Mouse (Mus musculus): ENCODE measurements around the gene Atg13. TPM values are rescaled to one million over a fixed set of nuclear protein-coding genes. Genes with fewer than 3 reads are reported as not detected.

Atg13 gene
- total and polyA plus RNA-seq, 2 experiments from 2014 or later, result 28.9 to 29.8 TPM

- no peaks in the 10 kb centered on the region for H3K4me1 ChIP-seq (ENCODE audit: insufficient read depth)
- DNase-seq (no peak), ATAC-seq (no peak)
- H3K4me3 ChIP-seq (ENCODE audit: low read depth, low read length), result no peak overlapping the region
- TF ChIP-seq CTCF (IDR thresholded peaks at IDR 0.05; ENCODE audit: low read depth), result no peak
- no peaks in the 10 kb centered on the region for H3K27me3 ChIP-seq (ENCODE audit: insufficient read depth, low read length)
- no peak overlapping the region for H3K27ac ChIP-seq (ENCODE audit: low read depth, low read length)
- H3K36me3 ChIP-seq (ENCODE audit: insufficient read depth), result peaks cover 92% of the 10 kb centered on the region
- no peak overlapping the region for H3K9ac ChIP-seq
- H3K9me3 ChIP-seq (ENCODE audit: low read length), result no peaks in the 10 kb centered on the region
- 87% methylated on average over 2 of the region's 2 CpGs for WGBS
- no peak overlapping the region for H3K4me2 ChIP-seq (ENCODE audit: low read depth)
Measured at GRCm38 (mm10) chr2:91673587-91673986, 36.8 kb downstream of the Atg13 start.

- Histone ChIP-seq H3K9me3 (ENCODE audit: low read length) (no peaks in the 10 kb centered on the region), H3K4me1 (ENCODE audit: insufficient read depth) (no peaks in the 10 kb centered on the region), H3K9ac (no peak overlapping the region), H3K27me3 (ENCODE audit: insufficient read depth, low read length) (no peaks in the 10 kb centered on the region), H3K4me2 (ENCODE audit: low read depth) (no peak overlapping the region), H3K27ac (ENCODE audit: low read depth, low read length) (no peak overlapping the region), H3K36me3 (ENCODE audit: insufficient read depth) (peaks cover 83% of the 10 kb centered on the region), H3K4me3 (ENCODE audit: low read depth, low read length) (no peak overlapping the region)
- WGBS, result 94% methylated on average over 6 of the region's 6 CpGs
- no peak for DNase-seq
- no peak for ATAC-seq
- no peak for TF ChIP-seq CTCF (IDR thresholded peaks at IDR 0.05; ENCODE audit: low read depth)
Measured at GRCm38 (mm10) chr2:91670038-91670437, 40.3 kb downstream of the Atg13 start.

- DNase-seq (no peak), ATAC-seq (no peak)
- 95% methylated on average over 8 of the region's 8 CpGs for WGBS
- TF ChIP-seq CTCF (IDR thresholded peaks at IDR 0.05; ENCODE audit: low read depth), result no peak
- H3K9me3 ChIP-seq (ENCODE audit: low read length), result no peaks in the 10 kb centered on the region
- H3K4me1 ChIP-seq (ENCODE audit: insufficient read depth), result no peaks in the 10 kb centered on the region
- no peak overlapping the region for H3K4me3 ChIP-seq (ENCODE audit: low read depth, low read length)
- no peak overlapping the region for H3K4me2 ChIP-seq (ENCODE audit: low read depth)
- H3K36me3 ChIP-seq (ENCODE audit: insufficient read depth), result peaks cover 83% of the 10 kb centered on the region
- H3K27ac ChIP-seq (ENCODE audit: low read depth, low read length), result no peak overlapping the region
- H3K9ac ChIP-seq, result no peak overlapping the region
- no peaks in the 10 kb centered on the region for H3K27me3 ChIP-seq (ENCODE audit: insufficient read depth, low read length)
Measured at GRCm38 (mm10) chr2:91669326-91669725, 41.0 kb downstream of the Atg13 start.

GRCm38 (mm10) chr2:91667747-91668146 is 42.6 kb downstream of the Atg13 start:
- Histone ChIP-seq H3K4me1 (ENCODE audit: insufficient read depth) (no peaks in the 10 kb centered on the region), H3K9ac (no peak overlapping the region), H3K4me3 (ENCODE audit: low read depth, low read length) (no peak overlapping the region), H3K36me3 (ENCODE audit: insufficient read depth) (peaks cover 86% of the 10 kb centered on the region), H3K4me2 (ENCODE audit: low read depth) (no peak overlapping the region), H3K9me3 (ENCODE audit: low read length) (no peaks in the 10 kb centered on the region), H3K27ac (ENCODE audit: low read depth, low read length) (no peak overlapping the region), H3K27me3 (ENCODE audit: insufficient read depth, low read length) (no peaks in the 10 kb centered on the region)
- no peak for DNase-seq
- TF ChIP-seq CTCF (IDR thresholded peaks at IDR 0.05; ENCODE audit: low read depth), result no peak
- 69% methylated on average over 2 of the region's 2 CpGs for WGBS
- 0 out of 2 replicates have a peak, but pooled peaks have one; percentile 18 for ATAC-seq

- DNase-seq (no peak), ATAC-seq (no peak)
- Histone ChIP-seq H3K4me1 (ENCODE audit: insufficient read depth) (no peaks in the 10 kb centered on the region), H3K27ac (ENCODE audit: low read depth, low read length) (no peak overlapping the region), H3K27me3 (ENCODE audit: insufficient read depth, low read length) (no peaks in the 10 kb centered on the region), H3K36me3 (ENCODE audit: insufficient read depth) (peaks cover 78% of the 10 kb centered on the region), H3K9ac (no peak overlapping the region), H3K9me3 (ENCODE audit: low read length) (no peaks in the 10 kb centered on the region), H3K4me3 (ENCODE audit: low read depth, low read length) (no peak overlapping the region), H3K4me2 (ENCODE audit: low read depth) (no peak overlapping the region)
- 98% methylated on average over 6 of the region's 6 CpGs for WGBS
- no peak for TF ChIP-seq CTCF (IDR thresholded peaks at IDR 0.05; ENCODE audit: low read depth)
Measured at GRCm38 (mm10) chr2:91666386-91666910, 43.9 kb downstream of the Atg13 start.

- H3K4me3 ChIP-seq (ENCODE audit: low read depth, low read length), result no peak overlapping the region
- ATAC-seq (no peak), DNase-seq (no peak)
- no peak overlapping the region for H3K27ac ChIP-seq (ENCODE audit: low read depth, low read length)
- H3K4me2 ChIP-seq (ENCODE audit: low read depth), result no peak overlapping the region
- no peak for TF ChIP-seq CTCF (IDR thresholded peaks at IDR 0.05; ENCODE audit: low read depth)
- no peak overlapping the region for H3K9ac ChIP-seq
- H3K9me3 ChIP-seq (ENCODE audit: low read length), result no peaks in the 10 kb centered on the region
- peaks cover 77% of the 10 kb centered on the region for H3K36me3 ChIP-seq (ENCODE audit: insufficient read depth)
- no peaks in the 10 kb centered on the region for H3K4me1 ChIP-seq (ENCODE audit: insufficient read depth)
- no peaks in the 10 kb centered on the region for H3K27me3 ChIP-seq (ENCODE audit: insufficient read depth, low read length)
Measured at GRCm38 (mm10) chr2:91664780-91665179, 45.6 kb downstream of the Atg13 start.

GRCm38 (mm10) chr2:91660981-91661380 is 49.4 kb downstream of the Atg13 start:
- DNase-seq, result no peak
- WGBS, result 90% methylated on average over 6 of the region's 6 CpGs
- no peak for TF ChIP-seq CTCF (IDR thresholded peaks at IDR 0.05; ENCODE audit: low read depth)
- no peaks in the 10 kb centered on the region for H3K9me3 ChIP-seq (ENCODE audit: low read length)
- no peak overlapping the region for H3K9ac ChIP-seq
- no peaks in the 10 kb centered on the region for H3K4me1 ChIP-seq (ENCODE audit: insufficient read depth)
- no peaks in the 10 kb centered on the region for H3K27me3 ChIP-seq (ENCODE audit: insufficient read depth, low read length)
- no peak overlapping the region for H3K27ac ChIP-seq (ENCODE audit: low read depth, low read length)
- no peak overlapping the region for H3K4me2 ChIP-seq (ENCODE audit: low read depth)
- ATAC-seq, result no peak
- peaks cover 73% of the 10 kb centered on the region for H3K36me3 ChIP-seq (ENCODE audit: insufficient read depth)
- no peak overlapping the region for H3K4me3 ChIP-seq (ENCODE audit: low read depth, low read length)

Measured in forebrain, postnatal 0 days (tissue).